Mouse (Mus musculus) right cerebral cortex, postnatal 10 days (tissue): ENCODE data around the gene Cbfa2t3.
A peak's percentile ranks its signal among the peaks of the same experiment; 100 is the strongest.

Experiments
- DNase-seq, 2 experiments: peaks; one replicate each; pipeline ENCODE4 v3.0.0; 2021; ENCODE audit warnings: low spot score in 2 of 2

Gene Cbfa2t3

GRCm38 (mm10) chr8:122666827-122667226 is 32.1 kb downstream of the Cbfa2t3 start:
- DNase-seq, result peak; percentile 67 to 84

- no peak for DNase-seq
Observed at GRCm38 (mm10) chr8:122666338-122666764, 32.6 kb downstream of the Cbfa2t3 start.

GRCm38 (mm10) chr8:122665667-122666316 is 33.1 kb downstream of the Cbfa2t3 start:
- peak; percentile 78 to 82 for DNase-seq

- DNase-seq, result peak; percentile 72 to 78
Observed at GRCm38 (mm10) chr8:122665221-122665620, 33.7 kb downstream of the Cbfa2t3 start.

- no peak for DNase-seq
Observed at GRCm38 (mm10) chr8:122663670-122664069, 35.2 kb downstream of the Cbfa2t3 start.

- no peak for DNase-seq
Observed at GRCm38 (mm10) chr8:122663106-122663505, 35.8 kb downstream of the Cbfa2t3 start.

GRCm38 (mm10) chr8:122661894-122662293 is 37.0 kb downstream of the Cbfa2t3 start:
- DNase-seq, result no peak

- peak; percentile 89 for DNase-seq
Observed at GRCm38 (mm10) chr8:122661138-122661537, 37.8 kb downstream of the Cbfa2t3 start.

GRCm38 (mm10) chr8:122660022-122660421 is 38.9 kb downstream of the Cbfa2t3 start:
- DNase-seq, result no peak

- DNase-seq, result no peak
Observed at GRCm38 (mm10) chr8:122658807-122659160, 40.1 kb downstream of the Cbfa2t3 start.

GRCm38 (mm10) chr8:122658149-122658806 is 40.6 kb downstream of the Cbfa2t3 start:
- DNase-seq, result no peak

GRCm38 (mm10) chr8:122656056-122656999 is 42.6 kb downstream of the Cbfa2t3 start:
- no peak for DNase-seq

- DNase-seq, result no peak
Observed at GRCm38 (mm10) chr8:122654768-122655167, 44.1 kb downstream of the Cbfa2t3 start.

GRCm38 (mm10) chr8:122652643-122653042 is 46.3 kb downstream of the Cbfa2t3 start:
- DNase-seq, result no peak

- DNase-seq, result no peak
Observed at GRCm38 (mm10) chr8:122651326-122651921, 47.5 kb downstream of the Cbfa2t3 start.

GRCm38 (mm10) chr8:122648192-122648970 is 50.5 kb downstream of the Cbfa2t3 start:
- no peak for DNase-seq

GRCm38 (mm10) chr8:122646337-122646736 is 52.6 kb downstream of the Cbfa2t3 start:
- no peak for DNase-seq

GRCm38 (mm10) chr8:122644175-122644954 is 54.5 kb downstream of the Cbfa2t3 start:
- DNase-seq, result no peak

GRCm38 (mm10) chr8:122642071-122642470 is 56.8 kb downstream of the Cbfa2t3 start:
- peak in 1 of 2 experiments; percentile 63 for DNase-seq

GRCm38 (mm10) chr8:122641406-122641805 is 57.5 kb downstream of the Cbfa2t3 start:
- peak; percentile 84 to 88 for DNase-seq
